Mouse (Mus musculus): Measurements from ENCODE around the gene Gm3164. TPM values are rescaled to one million over a fixed set of nuclear protein-coding genes. Genes with fewer than 3 reads are reported as not detected.
"Not testable (repeated sequence)": the region's sequence is repeated elsewhere in the genome, so short reads cannot be mapped to it uniquely, and the experiment has no call there.

Gm3164 gene
- polyA plus RNA-seq, 1 experiment, result not detected

DNA sequence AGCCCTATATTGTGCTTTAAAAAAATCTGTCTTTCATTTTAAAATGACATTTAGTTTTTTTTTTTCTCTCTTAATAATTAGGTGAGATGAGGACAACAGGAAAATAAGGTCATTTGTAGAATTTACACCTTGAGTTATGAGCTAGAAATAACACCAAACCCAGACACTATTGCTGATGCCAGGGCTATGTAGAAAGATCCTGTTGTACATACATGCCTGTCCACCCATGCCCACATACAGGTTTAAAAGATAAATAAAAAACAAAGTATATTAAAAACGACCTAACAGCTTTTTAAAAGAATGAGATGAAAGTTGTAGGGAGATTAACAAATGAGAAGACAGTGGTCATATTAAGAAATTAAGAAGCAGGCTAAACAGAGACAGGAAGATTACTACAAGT is 5.3 kb upstream of the Gm3164 start:
- WGBS, result 40% methylated on average over 1 of the region's 1 CpGs

DNA sequence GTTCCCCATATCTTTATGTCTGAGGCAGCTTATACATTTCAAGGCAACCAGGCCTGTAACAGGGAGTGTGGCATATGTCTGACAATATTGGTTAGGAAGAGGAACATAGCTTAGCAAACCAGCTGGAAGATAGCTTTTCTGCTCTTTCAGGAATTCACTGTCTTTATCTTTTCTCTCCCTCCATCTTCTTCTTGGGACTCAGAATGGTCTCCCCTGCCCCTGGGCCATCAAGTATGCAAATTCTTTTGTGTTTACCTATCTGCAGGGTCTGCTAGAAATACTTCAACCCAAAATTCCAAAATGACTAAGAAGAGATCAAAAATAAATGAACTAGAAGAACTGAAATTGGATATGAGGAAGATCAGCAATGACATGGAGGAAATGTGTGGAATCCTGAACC is 15.4 kb downstream of the Gm3164 start, which contains the start of gene Gm3173:
Gene Gm3173 (plus strand): TSS at position 301 of the 400 bp plus-strand sequence.
- H3K27ac ChIP-seq (ENCODE audit: insufficient read depth, low read depth, low read length); H3K4me3 ChIP-seq (ENCODE audit: low read depth, low read length); H3K4me1 ChIP-seq (ENCODE audit: control insufficient read depth, insufficient read depth, insufficient read length, low read length); H3K36me3 ChIP-seq (ENCODE audit: control insufficient read depth, insufficient read depth, low read length); H3K27me3 ChIP-seq (ENCODE audit: control insufficient read depth, insufficient read depth, low read length): not testable (repeated sequence)

More for the DNA sequence above, 5.3 kb upstream of the Gm3164 start:
- H3K36me3 ChIP-seq (ENCODE audit: control insufficient read depth, insufficient read depth, low read length); H3K27ac ChIP-seq (ENCODE audit: insufficient read depth, low read depth, low read length); H3K4me1 ChIP-seq (ENCODE audit: control insufficient read depth, insufficient read depth, insufficient read length, low read length); H3K4me3 ChIP-seq (ENCODE audit: low read depth, low read length); H3K27me3 ChIP-seq (ENCODE audit: control insufficient read depth, insufficient read depth, low read length): not testable (repeated sequence)

DNA sequence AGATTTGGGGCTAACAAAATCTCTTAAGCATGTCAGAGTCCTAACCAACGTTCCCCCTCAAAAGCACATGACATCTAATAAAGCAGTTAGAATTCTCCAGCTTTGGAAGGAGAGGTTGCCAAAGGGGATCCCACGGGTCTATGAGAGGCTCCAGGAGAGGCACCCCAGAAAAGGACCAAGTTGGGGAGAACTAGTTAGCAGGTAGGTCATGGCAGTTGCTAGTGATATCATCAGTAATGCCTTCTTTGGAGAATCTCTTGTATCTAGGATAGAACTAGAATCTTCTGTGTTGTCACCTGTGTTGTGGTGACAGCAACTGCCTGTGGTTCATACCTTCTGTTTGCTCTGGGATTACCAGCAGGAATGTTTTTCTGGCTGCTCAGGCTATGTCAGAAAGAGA is 66.2 kb downstream of the Gm3164 start, which contains the start of gene Gm3182:
Gene Gm3182 (plus strand): TSS at position 301 of the 400 bp plus-strand sequence.
- H3K4me3 ChIP-seq (ENCODE audit: low read depth, low read length); H3K27me3 ChIP-seq (ENCODE audit: control insufficient read depth, insufficient read depth, low read length); H3K36me3 ChIP-seq (ENCODE audit: control insufficient read depth, insufficient read depth, low read length); H3K27ac ChIP-seq (ENCODE audit: insufficient read depth, low read depth, low read length); H3K4me1 ChIP-seq (ENCODE audit: control insufficient read depth, insufficient read depth, insufficient read length, low read length): not testable (repeated sequence)
- WGBS, result 86% methylated on average over 1 of the region's 2 CpGs

Other genes with a start within 250 kb of the Gm3164 start
- not detected in 2 replicates for gene Gm2974, start 232.9 kb upstream of the Gm3164 start, polyA plus RNA-seq (2012; rRNA removed)
- not detected in 2 replicates for gene Gm3138, start 165.8 kb upstream of the Gm3164 start, polyA plus RNA-seq (2012; rRNA removed)
- not detected in 2 replicates for gene Gm3149, start 98.2 kb upstream of the Gm3164 start, polyA plus RNA-seq (2012; rRNA removed)
- not detected in 2 replicates for gene 2610042L04Rik, start 80.7 kb upstream of the Gm3164 start, polyA plus RNA-seq (2012; rRNA removed)
- not detected in 2 replicates for gene Gm3159, start 17.9 kb upstream of the Gm3164 start, polyA plus RNA-seq (2012; rRNA removed)
- gene Gm3173, start 15.5 kb downstream of the Gm3164 start, polyA plus RNA-seq (2012; rRNA removed), result not detected in 2 replicates
- not detected in 2 replicates for gene Gm3182, start 66.3 kb downstream of the Gm3164 start, polyA plus RNA-seq (2012; rRNA removed)
- gene Gm3047, start 140.0 kb downstream of the Gm3164 start, polyA plus RNA-seq (2012; rRNA removed), result not detected in 2 replicates
- gene Gm8159, start 216.9 kb downstream of the Gm3164 start, polyA plus RNA-seq (2012; rRNA removed), result not detected in 2 replicates
- gene Gm3239, start 248.7 kb downstream of the Gm3164 start, polyA plus RNA-seq (2012; rRNA removed), result not detected in 2 replicates